Mouse (Mus musculus): ENCODE results near the gene Add3.

DNA sequence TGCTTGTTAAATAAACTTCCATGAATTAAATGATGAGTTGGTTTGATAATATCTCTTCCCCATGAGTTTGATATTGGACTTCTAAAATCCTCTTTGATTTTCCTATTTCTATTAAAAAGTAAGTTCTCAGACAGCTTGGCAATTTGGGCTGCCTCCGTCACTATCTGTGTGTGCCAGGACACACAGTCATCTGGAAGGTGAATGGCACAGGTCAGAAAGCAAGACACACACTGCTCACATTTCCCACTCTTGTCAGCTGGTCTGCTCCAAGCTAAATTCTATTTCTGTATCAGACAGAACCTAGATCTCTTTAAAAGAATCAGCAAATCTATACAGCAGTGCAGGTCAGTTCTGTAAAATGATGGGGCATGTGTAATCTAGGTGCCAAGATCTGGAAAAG, 61.9 kb downstream of the Add3 start:
- TF ChIP-seq CTCF (IDR thresholded peaks at IDR 0.05; ENCODE audit: low read depth) (no peak), EP300 (optimal IDR thresholded peaks at IDR 0.05) (no peak)
